In the genomic region with DNA sequence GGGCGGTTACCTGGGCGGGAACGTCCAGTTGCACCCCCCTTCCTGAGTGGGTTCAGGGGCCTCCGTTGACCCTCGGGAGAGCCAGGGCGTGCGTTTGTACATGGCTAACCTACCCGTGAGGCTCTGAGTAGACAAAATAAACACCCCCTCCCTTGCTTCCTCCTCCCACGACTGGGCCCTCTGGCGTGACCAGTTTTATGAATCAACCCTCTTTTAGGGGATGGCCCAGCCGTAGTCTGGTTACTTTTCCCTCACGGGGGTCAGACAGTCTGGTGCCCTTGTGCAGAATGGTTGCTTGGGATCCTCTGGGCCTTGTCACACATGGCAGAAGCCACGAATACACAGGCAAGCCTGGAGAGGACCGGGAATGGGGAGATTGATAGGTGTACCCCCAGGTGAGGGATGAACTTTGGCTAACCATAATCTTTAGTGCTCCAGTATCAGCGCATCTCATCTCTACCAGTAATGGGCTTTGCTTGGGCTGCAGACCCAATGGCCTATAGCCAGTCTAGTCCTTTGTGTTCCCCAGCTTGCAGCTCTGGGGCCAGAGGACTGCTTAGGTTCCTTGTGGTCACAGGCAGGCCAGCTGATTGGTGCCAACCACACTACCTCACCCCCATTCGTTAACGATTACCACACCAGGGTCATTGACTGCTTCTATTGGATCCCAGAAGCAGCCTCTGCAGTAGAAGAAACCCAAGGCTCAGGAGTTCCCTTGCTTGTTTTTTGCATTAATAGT, we compare ENCODE assay signal across 7 mouse cellular contexts. TPM values are rescaled to one million over a fixed set of nuclear protein-coding genes. Genes with fewer than 3 reads are reported as not detected.
DNase-seq lines count a peak whose midpoint lies in the region; ATAC-seq and TF ChIP-seq lines count a peak whose summit lies in the region.

No protein-coding gene starts in this region.

- H3K9ac ChIP-seq in embryonic facial prominence, embryonic 12.5 days, result peak overlapping the region; percentile 86
- H3K9ac ChIP-seq in hindbrain, embryonic 15.5 days, result peak overlapping the region; percentile 38
- H3K9ac ChIP-seq in liver, embryonic 11.5 days (ENCODE audit: low read depth, low read length), result peak overlapping the region; percentile 69
- peak overlapping the region; percentile 55 for H3K9ac ChIP-seq in midbrain, postnatal 0 days (replicated peaks; ENCODE audit: low read length, poor library complexity, severe bottlenecking)

- DNase-seq in Muller cell, postnatal 12 days (ENCODE audit: inconsistent ontology term), result peak; percentile 76
- no peak for DNase-seq in liver, embryonic 11.5 days (ENCODE audit: low spot score)
- DNase-seq in midbrain, postnatal 0 days (ENCODE audit: low spot score), result peak; percentile 35
- DNase-seq in cerebellum, postnatal 4 days (ENCODE audit: low spot score in 2 of 2), result no peak
- no peak for DNase-seq in c-Kit-positive CD71-positive TER-119-positive erythroid progenitor cells, embryonic 14.5 days (ENCODE audit: low spot score)

- no peak for ATAC-seq in embryonic facial prominence, embryonic 12.5 days (ENCODE audit: insufficient number of reproducible peaks, insufficient read depth, low FRiP score, low TSS enrichment)
- peak; percentile 14; the same call in 1 of the 2 replicates for ATAC-seq in hindbrain, embryonic 15.5 days (ENCODE audit: low FRiP score, low read depth)
- peak; percentile 35 for ATAC-seq in liver, embryonic 11.5 days (replicated peaks; ENCODE audit: low FRiP score)
- ATAC-seq in midbrain, postnatal 0 days (ENCODE audit: low FRiP score), result 0 out of 2 replicates have a peak, but pooled peaks have one; percentile 1

- peak overlapping the region; percentile 93 for H3K27ac ChIP-seq in embryonic facial prominence, embryonic 12.5 days
- H3K27ac ChIP-seq in hindbrain, embryonic 15.5 days (replicated peaks), result peak overlapping the region; percentile 50; the same call in 1 of the 2 replicates
- H3K27ac ChIP-seq in liver, embryonic 11.5 days (ENCODE audit: low read depth, low read length), result peak overlapping the region; percentile 72
- 0 out of 2 replicates have a peak overlapping the region, but pooled peaks have one; percentile 12 for H3K27ac ChIP-seq in midbrain, postnatal 0 days (ENCODE audit: low read depth, low read length)

- peaks cover 55% of the 10 kb centered on the region for H3K4me1 ChIP-seq in embryonic facial prominence, embryonic 12.5 days
- peaks cover 50% of the 10 kb centered on the region for H3K4me1 ChIP-seq in hindbrain, embryonic 15.5 days (replicated peaks)
- peaks cover 33% of the 10 kb centered on the region for H3K4me1 ChIP-seq in liver, embryonic 11.5 days (replicated peaks; ENCODE audit: control insufficient read depth, insufficient read depth, low read length)
- H3K4me1 ChIP-seq in midbrain, postnatal 0 days (ENCODE audit: insufficient read depth, low read length), result 0 out of 2 replicates have a peak, but pooled peaks cover 9% of the 10 kb centered on the region

- peak overlapping the region; percentile 63 for H3K4me2 ChIP-seq in embryonic facial prominence, embryonic 12.5 days (replicated peaks)
- H3K4me2 ChIP-seq in hindbrain, embryonic 15.5 days, result peak overlapping the region; percentile 78
- peak overlapping the region; percentile 97 for H3K4me2 ChIP-seq in liver, embryonic 11.5 days
- peak overlapping the region; percentile 55 for H3K4me2 ChIP-seq in midbrain, postnatal 0 days (ENCODE audit: low read depth, low read length, poor library complexity, severe bottlenecking)

- peaks cover 12% of the 10 kb centered on the region for H3K36me3 ChIP-seq in embryonic facial prominence, embryonic 12.5 days
- no peaks in the 10 kb centered on the region for H3K36me3 ChIP-seq in hindbrain, embryonic 15.5 days
- H3K36me3 ChIP-seq in liver, embryonic 11.5 days (ENCODE audit: control insufficient read depth, insufficient read depth, low read length), result no peaks in the 10 kb centered on the region
- peaks cover 4% of the 10 kb centered on the region; the same call in 1 of the 2 replicates for H3K36me3 ChIP-seq in midbrain, postnatal 0 days (ENCODE audit: insufficient read depth, low read length)

- H3K9me3 ChIP-seq in embryonic facial prominence, embryonic 12.5 days, result no peaks in the 10 kb centered on the region
- no peaks in the 10 kb centered on the region for H3K9me3 ChIP-seq in hindbrain, embryonic 15.5 days
- H3K9me3 ChIP-seq in liver, embryonic 11.5 days (ENCODE audit: control insufficient read depth, low read length), result no peaks in the 10 kb centered on the region
- H3K9me3 ChIP-seq in midbrain, postnatal 0 days (ENCODE audit: low read length), result no peaks in the 10 kb centered on the region

- no peaks in the 10 kb centered on the region for H3K27me3 ChIP-seq in embryonic facial prominence, embryonic 12.5 days
- no peaks in the 10 kb centered on the region for H3K27me3 ChIP-seq in hindbrain, embryonic 15.5 days
- no peaks in the 10 kb centered on the region for H3K27me3 ChIP-seq in liver, embryonic 11.5 days (replicated peaks; ENCODE audit: control insufficient read depth, insufficient read depth, low read length)
- H3K27me3 ChIP-seq in midbrain, postnatal 0 days (ENCODE audit: insufficient read depth, low read length), result no peaks in the 10 kb centered on the region; the same call in 1 of the 2 replicates

- WGBS in embryonic facial prominence, embryonic 12.5 days, result 7% methylated on average over 17 of the region's 17 CpGs
- 12% methylated on average over 17 of the region's 17 CpGs for whole genome bisulfite sequencing in hindbrain, embryonic 15.5 days
- WGBS in liver, embryonic 11.5 days, result 12% methylated on average over 17 of the region's 17 CpGs
- WGBS in midbrain, postnatal 0 days, result 14% methylated on average over 17 of the region's 17 CpGs

- TF ChIP-seq CTCF in midbrain, postnatal 0 days (IDR thresholded peaks at IDR 0.05), result no peak

- peak overlapping the region; percentile 79 for H3K4me3 ChIP-seq in embryonic facial prominence, embryonic 12.5 days
- peak overlapping the region; percentile 47 for H3K4me3 ChIP-seq in hindbrain, embryonic 15.5 days
- H3K4me3 ChIP-seq in liver, embryonic 11.5 days (ENCODE audit: low read depth, low read length), result peak overlapping the region; percentile 79
- H3K4me3 ChIP-seq in midbrain, postnatal 0 days (ENCODE audit: low read depth, low read length), result peak overlapping the region; percentile 37

RNA-seq across cellular contexts. Expression of a gene that starts 0.6 kb away (rescaled TPM):
- polyA plus RNA-seq in embryonic facial prominence, embryonic 12.5 days (2016; fragmentation: Nextera tagmentation; extraction: Ambion mirVana), result 57.1 and 59.8 TPM in 2 replicates
- 63.7 and 63.9 TPM in 2 replicates for polyA plus RNA-seq in hindbrain, embryonic 15.5 days (2015; fragmentation: Nextera tagmentation; extraction: Ambion mirVana)
- 104 and 111 TPM in 2 replicates for polyA plus RNA-seq in liver, embryonic 11.5 days (2014; fragmentation: Nextera tagmentation; extraction: Ambion mirVana)
- total RNA-seq in midbrain, postnatal 0 days (2014; rRNA removed), result 62.1 and 65.5 TPM in 2 replicates
- polyA plus RNA-seq in midbrain, postnatal 0 days (2015; fragmentation: Nextera tagmentation; extraction: Ambion mirVana), result 54.1 and 57.0 TPM in 2 replicates

RNA-seq across cellular contexts. Expression of a gene that starts 0.7 kb away (rescaled TPM):
- 23.4 and 24.1 TPM in 2 replicates for polyA plus RNA-seq in embryonic facial prominence, embryonic 12.5 days (2016; fragmentation: Nextera tagmentation; extraction: Ambion mirVana)
- 5.9 and 6.4 TPM in 2 replicates for polyA plus RNA-seq in hindbrain, embryonic 15.5 days (2015; fragmentation: Nextera tagmentation; extraction: Ambion mirVana)
- polyA plus RNA-seq in liver, embryonic 11.5 days (2014; fragmentation: Nextera tagmentation; extraction: Ambion mirVana), result 9.3 and 9.4 TPM in 2 replicates
- total RNA-seq in midbrain, postnatal 0 days (2014; rRNA removed), result 12.0 and 14.2 TPM in 2 replicates
- 4.7 TPM in 2 replicates for polyA plus RNA-seq in midbrain, postnatal 0 days (2015; fragmentation: Nextera tagmentation; extraction: Ambion mirVana)

RNA-seq across cellular contexts. Expression of a gene that starts 15.6 kb away (rescaled TPM):
- 96.4 and 104 TPM in 2 replicates for polyA plus RNA-seq in embryonic facial prominence, embryonic 12.5 days (2016; fragmentation: Nextera tagmentation; extraction: Ambion mirVana)
- 161 and 170 TPM in 2 replicates for polyA plus RNA-seq in hindbrain, embryonic 15.5 days (2015; fragmentation: Nextera tagmentation; extraction: Ambion mirVana)
- 110 and 116 TPM in 2 replicates for polyA plus RNA-seq in liver, embryonic 11.5 days (2014; fragmentation: Nextera tagmentation; extraction: Ambion mirVana)
- 31.7 and 40.2 TPM in 2 replicates for total RNA-seq in midbrain, postnatal 0 days (2014; rRNA removed)
- polyA plus RNA-seq in midbrain, postnatal 0 days (2015; fragmentation: Nextera tagmentation; extraction: Ambion mirVana), result 134 TPM in 2 replicates

RNA-seq across cellular contexts. Expression of a gene that starts 39.1 kb away (rescaled TPM):
- 18.2 and 23.1 TPM in 2 replicates for polyA plus RNA-seq in embryonic facial prominence, embryonic 12.5 days (2016; fragmentation: Nextera tagmentation; extraction: Ambion mirVana)
- 32.8 and 37.2 TPM in 2 replicates for polyA plus RNA-seq in hindbrain, embryonic 15.5 days (2015; fragmentation: Nextera tagmentation; extraction: Ambion mirVana)
- 17.4 and 18.7 TPM in 2 replicates for polyA plus RNA-seq in liver, embryonic 11.5 days (2014; fragmentation: Nextera tagmentation; extraction: Ambion mirVana)
- 31.1 and 39.8 TPM in 2 replicates for total RNA-seq in midbrain, postnatal 0 days (2014; rRNA removed)
- polyA plus RNA-seq in midbrain, postnatal 0 days (2015; fragmentation: Nextera tagmentation; extraction: Ambion mirVana), result 28.7 and 31.9 TPM in 2 replicates

RNA-seq across cellular contexts. Expression of a gene that starts 45.9 kb away (rescaled TPM):
- 33.0 and 33.4 TPM in 2 replicates for polyA plus RNA-seq in embryonic facial prominence, embryonic 12.5 days (2016; fragmentation: Nextera tagmentation; extraction: Ambion mirVana)
- polyA plus RNA-seq in hindbrain, embryonic 15.5 days (2015; fragmentation: Nextera tagmentation; extraction: Ambion mirVana), result 17.0 and 19.7 TPM in 2 replicates
- polyA plus RNA-seq in liver, embryonic 11.5 days (2014; fragmentation: Nextera tagmentation; extraction: Ambion mirVana), result 10.8 and 11.7 TPM in 2 replicates
- total RNA-seq in midbrain, postnatal 0 days (2014; rRNA removed), result 20.0 and 20.6 TPM in 2 replicates
- 10.8 and 12.0 TPM in 2 replicates for polyA plus RNA-seq in midbrain, postnatal 0 days (2015; fragmentation: Nextera tagmentation; extraction: Ambion mirVana)

Comparison
In these comparisons a context has a peak if more than half of its experiments do, and no peak if none do; other contexts are left out.
1. DNase-seq: peak in Muller cell, postnatal 12 days (single experiment) and midbrain, postnatal 0 days (single experiment); none in liver, embryonic 11.5 days (single experiment), cerebellum, postnatal 4 days (0 of 2) and c-Kit-positive CD71-positive TER-119-positive erythroid progenitor cells, embryonic 14.5 days (single experiment).
2. H3K27ac ChIP-seq: peak in every context shown above with its lines; median percentile 93 in embryonic facial prominence, embryonic 12.5 days; 72 in liver, embryonic 11.5 days; 50 in hindbrain, embryonic 15.5 days; 12 in midbrain, postnatal 0 days.
3. Peak in every context shown above with its lines, with median percentiles within 50 percentile points of each other: H3K4me2 ChIP-seq, H3K4me3 ChIP-seq and H3K9ac ChIP-seq.